Mouse (Mus musculus): Measurements from ENCODE around the gene Stx8. TPM values are rescaled to one million over a fixed set of nuclear protein-coding genes. Genes with fewer than 3 reads are reported as not detected.

The Stx8 gene
- polyA plus RNA-seq, 1 experiment from 2014 or later = 62.5 TPM

GRCm38 (mm10) chr11:68220733-68221132, 254.7 kb downstream of the Stx8 start:
- Histone ChIP-seq H3K4me2 (ENCODE audit: low read length) (no peak overlapping the region), H3K9ac (ENCODE audit: low read length) (no peak overlapping the region), H3K27ac (replicated peaks in 1 of 2; ENCODE audit: control insufficient read depth in 1 of 2, insufficient read depth in 1 of 2, low read depth in 2 of 2, low read length in 2 of 2) (no peak overlapping the region), H3K4me1 (ENCODE audit: control insufficient read depth in 2 of 2, insufficient read depth in 2 of 2, low read length in 2 of 2) (peaks cover 9 to 11% of the 10 kb centered on the region in 2 experiments), H3K9me3 (ENCODE audit: control insufficient read depth, low read length) (no peaks in the 10 kb centered on the region), H3K36me3 (ENCODE audit: control insufficient read depth, insufficient read depth, low read length) (no peaks in the 10 kb centered on the region), H3K4me3 (ENCODE audit: control insufficient read depth in 1 of 2, insufficient read depth in 1 of 2, low read depth in 1 of 2, low read length in 2 of 2) (no peak overlapping the region), H3K27me3 (ENCODE audit: control insufficient read depth, insufficient read depth, low read length) (no peaks in the 10 kb centered on the region)
- WGBS = 89% methylated on average over 4 of the region's 4 CpGs
- ATAC-seq (ENCODE audit: insufficient number of reproducible peaks, insufficient read depth, low FRiP score, low read depth) = no peak

DNA sequence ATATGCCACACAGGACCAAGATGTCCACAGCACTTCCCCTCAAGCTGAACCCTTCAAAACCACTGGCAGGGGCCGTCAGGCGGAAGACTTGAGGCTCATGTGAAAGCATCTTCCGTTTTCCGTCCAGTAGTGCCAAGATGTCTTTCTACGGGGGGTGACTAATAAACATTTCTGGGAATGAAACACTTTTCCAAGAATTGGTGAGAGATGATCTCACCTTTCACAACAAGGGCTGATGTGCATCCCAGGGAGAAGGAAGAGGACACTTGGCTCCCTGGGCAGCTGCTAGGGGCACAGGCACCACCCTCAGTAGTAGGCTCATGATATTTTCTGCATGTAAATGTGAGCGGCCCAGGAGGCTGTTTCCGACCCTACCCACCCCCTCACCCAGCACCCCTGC, 256.2 kb downstream of the Stx8 start:
- ATAC-seq (ENCODE audit: insufficient number of reproducible peaks, insufficient read depth, low FRiP score, low read depth) = no peak
- Histone ChIP-seq H3K9me3 (ENCODE audit: control insufficient read depth, low read length) (no peaks in the 10 kb centered on the region), H3K4me1 (ENCODE audit: control insufficient read depth in 2 of 2, insufficient read depth in 2 of 2, low read length in 2 of 2) (peaks cover 0 to 4% of the 10 kb centered on the region in 2 experiments; a peak in 2 of 4 replicates), H3K27ac (replicated peaks in 1 of 2; ENCODE audit: control insufficient read depth in 1 of 2, insufficient read depth in 1 of 2, low read depth in 2 of 2, low read length in 2 of 2) (no peak overlapping the region), H3K4me2 (ENCODE audit: low read length) (no peak overlapping the region), H3K9ac (ENCODE audit: low read length) (no peak overlapping the region), H3K27me3 (ENCODE audit: control insufficient read depth, insufficient read depth, low read length) (no peaks in the 10 kb centered on the region), H3K36me3 (ENCODE audit: control insufficient read depth, insufficient read depth, low read length) (no peaks in the 10 kb centered on the region), H3K4me3 (ENCODE audit: control insufficient read depth in 1 of 2, insufficient read depth in 1 of 2, low read depth in 1 of 2, low read length in 2 of 2) (no peak overlapping the region)
- 82% methylated on average over 7 of the region's 7 CpGs for WGBS

- no peak for ATAC-seq (ENCODE audit: insufficient number of reproducible peaks, insufficient read depth, low FRiP score, low read depth)
- H3K4me1 ChIP-seq (ENCODE audit: control insufficient read depth in 2 of 2, insufficient read depth in 2 of 2, low read length in 2 of 2) = peaks cover 0 to 1% of the 10 kb centered on the region in 2 experiments; a peak in 2 of 4 replicates
- WGBS = 43% methylated on average over 13 of the region's 13 CpGs
- no peak overlapping the region for H3K4me3 ChIP-seq (ENCODE audit: control insufficient read depth in 1 of 2, insufficient read depth in 1 of 2, low read depth in 1 of 2, low read length in 2 of 2)
- H3K9ac ChIP-seq (ENCODE audit: low read length) = no peak overlapping the region
- H3K9me3 ChIP-seq (ENCODE audit: control insufficient read depth, low read length) = no peaks in the 10 kb centered on the region
- no peak overlapping the region for H3K4me2 ChIP-seq (ENCODE audit: low read length)
- H3K27me3 ChIP-seq (ENCODE audit: control insufficient read depth, insufficient read depth, low read length) = no peaks in the 10 kb centered on the region
- H3K36me3 ChIP-seq (ENCODE audit: control insufficient read depth, insufficient read depth, low read length) = no peaks in the 10 kb centered on the region
- H3K27ac ChIP-seq (replicated peaks in 1 of 2; ENCODE audit: control insufficient read depth in 1 of 2, insufficient read depth in 1 of 2, low read depth in 2 of 2, low read length in 2 of 2) = no peak overlapping the region
These were observed 257.1 kb downstream of the Stx8 start for GRCm38 (mm10) chr11:68223143-68223542.

DNA sequence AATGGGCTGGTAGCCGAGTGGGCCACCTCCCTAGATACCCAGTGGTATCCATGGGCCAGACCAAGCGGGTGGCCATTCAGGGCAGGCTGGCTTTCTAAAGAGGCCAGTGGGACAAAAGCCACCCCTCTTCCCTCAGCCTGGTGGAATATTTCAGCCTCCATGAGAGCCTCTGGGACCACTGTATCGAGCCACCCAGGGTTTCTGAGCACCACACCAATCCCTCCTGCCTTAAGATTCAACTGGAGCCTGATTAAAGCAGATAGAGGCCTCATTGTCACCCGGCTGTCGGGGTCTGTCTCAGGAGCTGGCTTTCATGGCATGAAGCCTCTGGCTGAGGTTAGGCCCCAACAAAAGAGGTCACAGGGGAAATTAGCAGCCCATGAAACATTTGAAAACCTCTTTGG, 260.7 kb downstream of the Stx8 start:
- no peak overlapping the region for H3K4me2 ChIP-seq (ENCODE audit: low read length)
- H3K9me3 ChIP-seq (ENCODE audit: control insufficient read depth, low read length) = no peaks in the 10 kb centered on the region
- no peak overlapping the region for H3K27ac ChIP-seq (replicated peaks in 1 of 2; ENCODE audit: control insufficient read depth in 1 of 2, insufficient read depth in 1 of 2, low read depth in 2 of 2, low read length in 2 of 2)
- no peaks in the 10 kb centered on the region for H3K36me3 ChIP-seq (ENCODE audit: control insufficient read depth, insufficient read depth, low read length)
- H3K9ac ChIP-seq (ENCODE audit: low read length) = no peak overlapping the region
- no peaks in the 10 kb centered on the region for H3K27me3 ChIP-seq (ENCODE audit: control insufficient read depth, insufficient read depth, low read length)
- no peak overlapping the region for H3K4me3 ChIP-seq (ENCODE audit: control insufficient read depth in 1 of 2, insufficient read depth in 1 of 2, low read depth in 1 of 2, low read length in 2 of 2)
- no peak for ATAC-seq (ENCODE audit: insufficient number of reproducible peaks, insufficient read depth, low FRiP score, low read depth)
- 73% methylated on average over 5 of the region's 5 CpGs for WGBS
- H3K4me1 ChIP-seq (ENCODE audit: control insufficient read depth in 2 of 2, insufficient read depth in 2 of 2, low read length in 2 of 2) = peaks cover 0 to 6% of the 10 kb centered on the region in 2 experiments; a peak in 2 of 4 replicates

- Histone ChIP-seq H3K9ac (ENCODE audit: low read length) (no peak overlapping the region), H3K36me3 (ENCODE audit: control insufficient read depth, insufficient read depth, low read length) (no peaks in the 10 kb centered on the region), H3K9me3 (ENCODE audit: control insufficient read depth, low read length) (no peaks in the 10 kb centered on the region), H3K27ac (replicated peaks in 1 of 2; ENCODE audit: control insufficient read depth in 1 of 2, insufficient read depth in 1 of 2, low read depth in 2 of 2, low read length in 2 of 2) (no peak overlapping the region), H3K4me2 (ENCODE audit: low read length) (no peak overlapping the region), H3K4me1 (ENCODE audit: control insufficient read depth in 2 of 2, insufficient read depth in 2 of 2, low read length in 2 of 2) (peaks cover 0 to 6% of the 10 kb centered on the region in 2 experiments; a peak in 2 of 4 replicates), H3K4me3 (ENCODE audit: control insufficient read depth in 1 of 2, insufficient read depth in 1 of 2, low read depth in 1 of 2, low read length in 2 of 2) (no peak overlapping the region), H3K27me3 (ENCODE audit: control insufficient read depth, insufficient read depth, low read length) (no peaks in the 10 kb centered on the region)
- WGBS = 91% methylated on average over 6 of the region's 6 CpGs
- no peak for ATAC-seq (ENCODE audit: insufficient number of reproducible peaks, insufficient read depth, low FRiP score, low read depth)
These were observed 261.8 kb downstream of the Stx8 start for GRCm38 (mm10) chr11:68227837-68228236.

DNA sequence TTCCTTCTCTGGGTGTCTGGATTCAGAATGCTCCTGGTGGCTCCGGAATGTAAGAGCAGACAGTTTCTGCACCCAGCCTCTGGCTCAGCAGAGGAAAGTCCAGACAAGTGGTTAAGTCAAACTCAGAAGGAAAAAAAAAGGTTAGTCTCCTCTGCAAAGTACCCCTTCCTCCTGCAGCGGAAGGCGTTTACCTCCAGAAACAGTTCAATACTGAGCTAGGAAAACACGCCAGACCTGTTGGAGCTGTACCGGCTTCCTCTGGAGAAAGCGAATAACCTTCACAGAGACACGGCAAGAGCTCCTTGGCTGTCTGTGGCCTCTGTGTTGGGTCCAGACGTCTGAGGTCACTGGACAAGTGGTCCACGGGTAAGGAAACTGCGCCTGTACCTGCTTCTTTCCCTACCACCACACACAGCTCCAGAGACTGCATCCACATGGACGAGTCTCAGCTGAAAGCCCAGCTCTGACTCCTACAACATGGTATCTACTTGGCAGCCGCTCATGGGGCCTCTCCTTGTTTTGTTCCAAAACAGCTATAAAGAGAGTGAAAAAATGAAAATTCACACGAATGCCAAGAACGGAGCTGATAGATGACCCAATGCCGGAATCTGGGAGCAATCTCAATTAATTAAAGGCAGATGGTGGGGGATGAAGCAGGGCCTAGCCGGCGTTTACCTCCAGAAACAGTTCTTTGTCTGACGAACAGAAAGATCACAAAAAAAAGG, 263.1 kb downstream of the Stx8 start:
- Histone ChIP-seq H3K4me1 (ENCODE audit: control insufficient read depth in 2 of 2, insufficient read depth in 2 of 2, low read length in 2 of 2) (peaks cover 0 to 6% of the 10 kb centered on the region in 2 experiments; a peak in 2 of 4 replicates), H3K27ac (replicated peaks in 1 of 2; ENCODE audit: control insufficient read depth in 1 of 2, insufficient read depth in 1 of 2, low read depth in 2 of 2, low read length in 2 of 2) (no peak overlapping the region), H3K27me3 (ENCODE audit: control insufficient read depth, insufficient read depth, low read length) (no peaks in the 10 kb centered on the region), H3K4me3 (ENCODE audit: control insufficient read depth in 1 of 2, insufficient read depth in 1 of 2, low read depth in 1 of 2, low read length in 2 of 2) (no peak overlapping the region), H3K36me3 (ENCODE audit: control insufficient read depth, insufficient read depth, low read length) (no peaks in the 10 kb centered on the region), H3K4me2 (ENCODE audit: low read length) (no peak overlapping the region), H3K9me3 (ENCODE audit: control insufficient read depth, low read length) (no peaks in the 10 kb centered on the region), H3K9ac (ENCODE audit: low read length) (peak overlapping the region; percentile 21; the same call in 1 of the 2 replicates)
- ATAC-seq (ENCODE audit: insufficient number of reproducible peaks, insufficient read depth, low FRiP score, low read depth) = no peak
- whole genome bisulfite sequencing = 69% methylated on average over 18 of the region's 18 CpGs

DNA sequence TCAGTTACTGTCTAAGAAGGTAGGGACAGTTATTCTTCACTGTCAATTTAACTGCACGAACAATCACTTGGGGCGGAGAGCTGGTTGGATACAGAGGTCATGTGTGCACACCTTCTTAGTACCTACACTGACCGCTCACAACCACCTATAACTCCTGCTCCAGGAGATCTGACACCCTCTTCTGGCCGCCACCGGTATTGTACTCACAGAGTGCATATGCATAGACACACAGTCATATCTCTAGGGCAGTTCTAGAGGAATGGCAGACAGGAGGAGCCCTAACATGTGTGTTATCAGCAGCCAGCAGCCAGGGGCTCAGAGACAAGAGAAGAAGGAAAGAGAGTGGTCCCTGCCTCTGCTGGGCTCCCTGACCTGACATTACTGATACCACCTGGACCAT, 265.6 kb downstream of the Stx8 start:
- no peaks in the 10 kb centered on the region for H3K9me3 ChIP-seq (ENCODE audit: control insufficient read depth, low read length)
- 95% methylated on average over 5 of the region's 5 CpGs for WGBS
- H3K4me1 ChIP-seq (ENCODE audit: control insufficient read depth in 2 of 2, insufficient read depth in 2 of 2, low read length in 2 of 2) = peaks cover 0 to 6% of the 10 kb centered on the region in 2 experiments; a peak in 2 of 4 replicates
- H3K9ac ChIP-seq (ENCODE audit: low read length) = no peak overlapping the region
- ATAC-seq (ENCODE audit: insufficient number of reproducible peaks, insufficient read depth, low FRiP score, low read depth) = no peak
- H3K36me3 ChIP-seq (ENCODE audit: control insufficient read depth, insufficient read depth, low read length) = no peaks in the 10 kb centered on the region
- no peaks in the 10 kb centered on the region for H3K27me3 ChIP-seq (ENCODE audit: control insufficient read depth, insufficient read depth, low read length)
- H3K4me2 ChIP-seq (ENCODE audit: low read length) = no peak overlapping the region
- no peak overlapping the region for H3K27ac ChIP-seq (replicated peaks in 1 of 2; ENCODE audit: control insufficient read depth in 1 of 2, insufficient read depth in 1 of 2, low read depth in 2 of 2, low read length in 2 of 2)
- H3K4me3 ChIP-seq (ENCODE audit: control insufficient read depth in 1 of 2, insufficient read depth in 1 of 2, low read depth in 1 of 2, low read length in 2 of 2) = no peak overlapping the region
